Mouse (Mus musculus) splenic B cell, adult 2 months (primary cell): ENCODE data around the gene Zfp93.
A peak's percentile ranks its signal among the peaks of the same experiment; 100 is the strongest.
"Not testable (repeated sequence)": the region's sequence is repeated elsewhere in the genome, so short reads cannot be mapped to it uniquely, and the experiment has no call there.

Experiments used
- DNase-seq: peaks from one replicate; pipeline ENCODE4 v3.0.0-alpha.2; 2011; ENCODE audit warnings: low read depth, low spot score
- H3K27me3 ChIP-seq: 2 replicates; pipeline ENCODE4 v1.6.1; 2012; ENCODE audit warnings: mild to moderate bottlenecking, low read length, moderate library complexity, mixed read lengths; ENCODE audit not compliant: control insufficient read depth, poor library complexity, insufficient read depth, severe bottlenecking
- H3K36me3 ChIP-seq: 2 replicates; pipeline ENCODE4 v1.6.1; 2012; ENCODE audit warnings: mild to moderate bottlenecking, low read length, moderate library complexity, mixed read lengths; ENCODE audit not compliant: control insufficient read depth, poor library complexity, insufficient read depth, severe bottlenecking

The Zfp93 gene

GRCm38 (mm10) chr7:24270288-24270672, at the start of gene Zfp93:
Gene Zfp93 (plus strand): TSS chr7:24270420.
- Histone ChIP-seq H3K27me3 (no peaks in the 10 kb centered on the region), H3K36me3 (no peaks in the 10 kb centered on the region)
- DNase-seq = peak; percentile 43

GRCm38 (mm10) chr7:24237040-24237791, 33.0 kb upstream of the Zfp93 start, which contains the start of gene Zfp109:
Gene Zfp109 (minus strand): TSS chr7:24237560.
- DNase-seq = peak; percentile 27
- no peaks in the 10 kb centered on the region for H3K36me3 ChIP-seq
- H3K27me3 ChIP-seq = no peaks in the 10 kb centered on the region; the same call in 1 of the 2 replicates

GRCm38 (mm10) chr7:24253779-24254615, 16.2 kb upstream of the Zfp93 start:
- no peak for DNase-seq
- no peaks in the 10 kb centered on the region for H3K36me3 ChIP-seq
- H3K27me3 ChIP-seq = no peaks in the 10 kb centered on the region

GRCm38 (mm10) chr7:24254633-24255474, 15.4 kb upstream of the Zfp93 start, which contains the start of gene Zfp108:
Gene Zfp108 (plus strand): TSS chr7:24254794.
- no peaks in the 10 kb centered on the region for H3K27me3 ChIP-seq
- no peaks in the 10 kb centered on the region for H3K36me3 ChIP-seq
- peak; percentile 39 for DNase-seq

GRCm38 (mm10) chr7:24259306-24259999, 10.8 kb upstream of the Zfp93 start:
- Histone ChIP-seq H3K27me3 (no peaks in the 10 kb centered on the region), H3K36me3 (no peaks in the 10 kb centered on the region)
- no peak for DNase-seq

GRCm38 (mm10) chr7:24260000-24260312, 10.3 kb upstream of the Zfp93 start:
- H3K27me3 ChIP-seq = no peaks in the 10 kb centered on the region
- no peak for DNase-seq
- no peaks in the 10 kb centered on the region for H3K36me3 ChIP-seq

- Histone ChIP-seq H3K27me3 (no peaks in the 10 kb centered on the region), H3K36me3 (no peaks in the 10 kb centered on the region)
- no peak for DNase-seq
Measured at GRCm38 (mm10) chr7:24268176-24269155, 1.8 kb upstream of the Zfp93 start.

- DNase-seq = no peak
- Histone ChIP-seq H3K27me3 (no peaks in the 10 kb centered on the region), H3K36me3 (no peaks in the 10 kb centered on the region)
Measured at GRCm38 (mm10) chr7:24269256-24269655, 964 bp upstream of the Zfp93 start.

- no peaks in the 10 kb centered on the region for H3K27me3 ChIP-seq
- no peaks in the 10 kb centered on the region for H3K36me3 ChIP-seq
- no peak for DNase-seq
Measured at GRCm38 (mm10) chr7:24269667-24270287, 443 bp upstream of the Zfp93 start.

- no peak for DNase-seq
- H3K36me3 ChIP-seq = no peaks in the 10 kb centered on the region
- H3K27me3 ChIP-seq = no peaks in the 10 kb centered on the region
Measured at GRCm38 (mm10) chr7:24271191-24271590, 971 bp downstream of the Zfp93 start.

- DNase-seq = no peak
- no peaks in the 10 kb centered on the region for H3K36me3 ChIP-seq
- no peaks in the 10 kb centered on the region for H3K27me3 ChIP-seq
Measured at GRCm38 (mm10) chr7:24274456-24274855, 4.2 kb downstream of the Zfp93 start.

GRCm38 (mm10) chr7:24278771-24279170, 8.6 kb downstream of the Zfp93 start:
- DNase-seq, H3K27me3 ChIP-seq, H3K36me3 ChIP-seq: not testable (repeated sequence)
